Mouse (Mus musculus): ENCODE measurements around the gene Tbx20. TPM values are rescaled to one million over a fixed set of nuclear protein-coding genes. Genes with fewer than 3 reads are reported as not detected.

Tbx20 gene
- polyA plus RNA-seq, 1 experiment from 2014 or later = 0.40 TPM

- H3K27me3 ChIP-seq (replicated peaks; ENCODE audit: control insufficient read depth, insufficient read depth, low read length) = peaks cover 80% of the 10 kb centered on the region
- H3K27ac ChIP-seq (replicated peaks; ENCODE audit: low read depth, low read length) = no peak overlapping the region
- H3K9me3 ChIP-seq (ENCODE audit: control insufficient read depth, low read length) = no peaks in the 10 kb centered on the region
- peaks cover 5% of the 10 kb centered on the region for H3K4me1 ChIP-seq (ENCODE audit: control insufficient read depth, insufficient read depth, low read length)
- H3K36me3 ChIP-seq (ENCODE audit: control insufficient read depth, insufficient read depth, low read length) = no peaks in the 10 kb centered on the region
- H3K4me3 ChIP-seq (ENCODE audit: low read depth, low read length) = no peak overlapping the region
- no peak for ATAC-seq (ENCODE audit: low read depth)
- H3K4me2 ChIP-seq (ENCODE audit: low read depth, low read length) = no peak overlapping the region
- H3K9ac ChIP-seq (ENCODE audit: low read depth, low read length) = no peak overlapping the region
- WGBS = 2% methylated on average over 3 of the region's 3 CpGs
- no peak for DNase-seq (ENCODE audit: low spot score)
Measured at GRCm38 (mm10) chr9:24779975-24780374, 5.9 kb upstream of the Tbx20 start.

DNA sequence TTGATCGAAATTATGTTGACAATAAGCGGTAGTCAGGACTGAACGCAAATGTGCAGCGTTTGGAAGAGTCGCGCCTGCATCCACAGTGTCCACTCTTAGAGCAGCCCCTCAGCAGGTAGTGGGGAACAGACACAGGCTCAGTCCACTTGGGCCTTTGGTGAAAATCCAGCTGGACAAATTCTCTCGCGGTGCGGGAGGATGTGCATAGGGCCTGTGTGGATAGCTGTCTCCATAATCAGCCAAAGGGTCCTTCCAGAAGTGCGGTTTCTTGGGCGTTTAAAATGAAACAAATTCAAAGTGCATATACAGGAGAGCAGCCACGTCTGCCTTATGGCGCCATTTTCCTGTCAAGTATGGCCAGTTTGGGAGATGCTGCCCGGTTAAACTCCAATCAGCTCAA is 4.5 kb upstream of the Tbx20 start:
- no peak overlapping the region for H3K9ac ChIP-seq (ENCODE audit: low read depth, low read length)
- no peak overlapping the region for H3K27ac ChIP-seq (replicated peaks; ENCODE audit: low read depth, low read length)
- no peak for DNase-seq (ENCODE audit: low spot score)
- no peak overlapping the region for H3K4me2 ChIP-seq (ENCODE audit: low read depth, low read length)
- H3K4me1 ChIP-seq (ENCODE audit: control insufficient read depth, insufficient read depth, low read length) = peaks cover 5% of the 10 kb centered on the region
- H3K27me3 ChIP-seq (replicated peaks; ENCODE audit: control insufficient read depth, insufficient read depth, low read length) = peaks cover 94% of the 10 kb centered on the region
- 4% methylated on average over 14 of the region's 14 CpGs for WGBS
- no peaks in the 10 kb centered on the region for H3K9me3 ChIP-seq (ENCODE audit: control insufficient read depth, low read length)
- no peak overlapping the region for H3K4me3 ChIP-seq (ENCODE audit: low read depth, low read length)
- no peaks in the 10 kb centered on the region for H3K36me3 ChIP-seq (ENCODE audit: control insufficient read depth, insufficient read depth, low read length)
- no peak for ATAC-seq (ENCODE audit: low read depth)

GRCm38 (mm10) chr9:24777961-24778360 is 3.9 kb upstream of the Tbx20 start:
- Histone ChIP-seq H3K27me3 (replicated peaks; ENCODE audit: control insufficient read depth, insufficient read depth, low read length) (peaks cover 100% of the 10 kb centered on the region), H3K9ac (ENCODE audit: low read depth, low read length) (no peak overlapping the region), H3K9me3 (ENCODE audit: control insufficient read depth, low read length) (no peaks in the 10 kb centered on the region), H3K27ac (replicated peaks; ENCODE audit: low read depth, low read length) (no peak overlapping the region), H3K4me1 (ENCODE audit: control insufficient read depth, insufficient read depth, low read length) (peaks cover 5% of the 10 kb centered on the region), H3K4me3 (ENCODE audit: low read depth, low read length) (peak overlapping the region; percentile 3; the same call in 1 of the 2 replicates), H3K36me3 (ENCODE audit: control insufficient read depth, insufficient read depth, low read length) (no peaks in the 10 kb centered on the region), H3K4me2 (ENCODE audit: low read depth, low read length) (peak overlapping the region; percentile 31; the same call in 1 of the 2 replicates)
- peak; percentile 39 for DNase-seq (ENCODE audit: low spot score)
- WGBS = under 1% methylated on average over 14 of the region's 14 CpGs
- ATAC-seq (ENCODE audit: low read depth) = no peak

- Histone ChIP-seq H3K27me3 (replicated peaks; ENCODE audit: control insufficient read depth, insufficient read depth, low read length) (peaks cover 100% of the 10 kb centered on the region), H3K4me3 (ENCODE audit: low read depth, low read length) (no peak overlapping the region; the same call in 1 of the 2 replicates), H3K36me3 (ENCODE audit: control insufficient read depth, insufficient read depth, low read length) (no peaks in the 10 kb centered on the region), H3K9ac (ENCODE audit: low read depth, low read length) (no peak overlapping the region), H3K4me2 (ENCODE audit: low read depth, low read length) (peak overlapping the region; percentile 31; the same call in 1 of the 2 replicates), H3K4me1 (ENCODE audit: control insufficient read depth, insufficient read depth, low read length) (peaks cover 5% of the 10 kb centered on the region), H3K27ac (replicated peaks; ENCODE audit: low read depth, low read length) (no peak overlapping the region), H3K9me3 (ENCODE audit: control insufficient read depth, low read length) (no peaks in the 10 kb centered on the region)
- DNase-seq (ENCODE audit: low spot score) = no peak
- ATAC-seq (ENCODE audit: low read depth) = no peak
- 1% methylated on average over 37 of the region's 37 CpGs for WGBS
Measured at GRCm38 (mm10) chr9:24777176-24777895, 3.2 kb upstream of the Tbx20 start.

GRCm38 (mm10) chr9:24776487-24776886 is 2.4 kb upstream of the Tbx20 start:
- no peak overlapping the region for H3K27ac ChIP-seq (replicated peaks; ENCODE audit: low read depth, low read length)
- peaks cover 5% of the 10 kb centered on the region for H3K4me1 ChIP-seq (ENCODE audit: control insufficient read depth, insufficient read depth, low read length)
- DNase-seq (ENCODE audit: low spot score) (no peak), ATAC-seq (ENCODE audit: low read depth) (no peak)
- peaks cover 100% of the 10 kb centered on the region for H3K27me3 ChIP-seq (replicated peaks; ENCODE audit: control insufficient read depth, insufficient read depth, low read length)
- no peak overlapping the region for H3K9ac ChIP-seq (ENCODE audit: low read depth, low read length)
- no peaks in the 10 kb centered on the region for H3K36me3 ChIP-seq (ENCODE audit: control insufficient read depth, insufficient read depth, low read length)
- H3K4me3 ChIP-seq (ENCODE audit: low read depth, low read length) = no peak overlapping the region
- no peak overlapping the region for H3K4me2 ChIP-seq (ENCODE audit: low read depth, low read length)
- H3K9me3 ChIP-seq (ENCODE audit: control insufficient read depth, low read length) = no peaks in the 10 kb centered on the region
- under 1% methylated on average over 9 of the region's 9 CpGs for WGBS

- WGBS = 16% methylated on average over 1 of the region's 1 CpGs
- no peak for DNase-seq (ENCODE audit: low spot score)
- no peak overlapping the region for H3K4me3 ChIP-seq (ENCODE audit: low read depth, low read length)
Measured at GRCm38 (mm10) chr9:24775567-24775966, 1.5 kb upstream of the Tbx20 start.

DNA sequence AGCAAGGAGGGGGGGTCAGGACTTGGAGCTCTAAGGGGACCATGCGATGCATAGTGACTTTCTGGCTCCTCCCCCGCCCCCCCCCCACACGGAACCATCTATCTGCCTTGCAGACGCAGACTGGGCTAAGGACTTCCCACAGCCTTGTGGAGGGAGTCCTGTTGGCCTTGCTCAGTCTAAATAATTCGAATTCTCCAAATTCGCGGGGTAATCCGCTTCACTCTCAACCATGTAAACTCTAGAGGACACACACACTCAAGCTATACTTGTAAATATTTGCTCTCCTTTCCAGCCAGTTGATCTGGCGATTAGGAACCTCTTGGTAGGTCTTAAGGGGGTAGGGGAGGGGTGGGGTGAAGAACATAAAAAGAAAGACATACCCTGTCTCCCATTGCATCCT is 898 bp upstream of the Tbx20 start:
- WGBS = 2% methylated on average over 8 of the region's 9 CpGs
- H3K27me3 ChIP-seq (replicated peaks; ENCODE audit: control insufficient read depth, insufficient read depth, low read length) = peaks cover 100% of the 10 kb centered on the region
- peaks cover 5% of the 10 kb centered on the region; the same call in 1 of the 2 replicates for H3K4me1 ChIP-seq (ENCODE audit: control insufficient read depth, insufficient read depth, low read length)
- no peak overlapping the region for H3K27ac ChIP-seq (replicated peaks; ENCODE audit: low read depth, low read length)
- DNase-seq (ENCODE audit: low spot score) = no peak
- H3K4me3 ChIP-seq (ENCODE audit: low read depth, low read length) = no peak overlapping the region
- no peaks in the 10 kb centered on the region for H3K36me3 ChIP-seq (ENCODE audit: control insufficient read depth, insufficient read depth, low read length)
- H3K9me3 ChIP-seq (ENCODE audit: control insufficient read depth, low read length) = no peaks in the 10 kb centered on the region
- ATAC-seq (ENCODE audit: low read depth) = no peak
- no peak overlapping the region for H3K4me2 ChIP-seq (ENCODE audit: low read depth, low read length)
- H3K9ac ChIP-seq (ENCODE audit: low read depth, low read length) = no peak overlapping the region

More at GRCm38 (mm10) chr9:24775567-24775966, 1.5 kb upstream of the Tbx20 start:
- peaks cover 100% of the 10 kb centered on the region for H3K27me3 ChIP-seq (replicated peaks; ENCODE audit: control insufficient read depth, insufficient read depth, low read length)
- no peak for ATAC-seq (ENCODE audit: low read depth)
- H3K27ac ChIP-seq (replicated peaks; ENCODE audit: low read depth, low read length) = no peak overlapping the region
- peaks cover 2% of the 10 kb centered on the region; the same call in 1 of the 2 replicates for H3K4me1 ChIP-seq (ENCODE audit: control insufficient read depth, insufficient read depth, low read length)
- no peak overlapping the region for H3K9ac ChIP-seq (ENCODE audit: low read depth, low read length)
- H3K4me2 ChIP-seq (ENCODE audit: low read depth, low read length) = no peak overlapping the region
- no peaks in the 10 kb centered on the region for H3K36me3 ChIP-seq (ENCODE audit: control insufficient read depth, insufficient read depth, low read length)
- no peaks in the 10 kb centered on the region for H3K9me3 ChIP-seq (ENCODE audit: control insufficient read depth, low read length)

- Histone ChIP-seq H3K36me3 (ENCODE audit: control insufficient read depth, insufficient read depth, low read length) (no peaks in the 10 kb centered on the region), H3K27me3 (replicated peaks; ENCODE audit: control insufficient read depth, insufficient read depth, low read length) (peaks cover 98% of the 10 kb centered on the region), H3K27ac (replicated peaks; ENCODE audit: low read depth, low read length) (no peak overlapping the region), H3K4me2 (ENCODE audit: low read depth, low read length) (peak overlapping the region; percentile 52), H3K4me1 (ENCODE audit: control insufficient read depth, insufficient read depth, low read length) (peaks cover 5% of the 10 kb centered on the region; the same call in 1 of the 2 replicates), H3K9ac (ENCODE audit: low read depth, low read length) (no peak overlapping the region), H3K9me3 (ENCODE audit: control insufficient read depth, low read length) (no peaks in the 10 kb centered on the region), H3K4me3 (ENCODE audit: low read depth, low read length) (peak overlapping the region; percentile 33)
- 0% methylated on average over 18 of the region's 19 CpGs for WGBS
- no peak for DNase-seq (ENCODE audit: low spot score)
- ATAC-seq (ENCODE audit: low read depth) = no peak
Measured at GRCm38 (mm10) chr9:24773669-24774068, 434 bp downstream of the Tbx20 start.

GRCm38 (mm10) chr9:24773171-24773570 is 932 bp downstream of the Tbx20 start:
- no peak for ATAC-seq (ENCODE audit: low read depth)
- peak overlapping the region; percentile 33; the same call in 1 of the 2 replicates for H3K4me3 ChIP-seq (ENCODE audit: low read depth, low read length)

More at GRCm38 (mm10) chr9:24773171-24773570, 932 bp downstream of the Tbx20 start:
- Histone ChIP-seq H3K4me2 (ENCODE audit: low read depth, low read length) (no peak overlapping the region; the same call in 1 of the 2 replicates), H3K4me1 (ENCODE audit: control insufficient read depth, insufficient read depth, low read length) (peaks cover 5% of the 10 kb centered on the region; the same call in 1 of the 2 replicates), H3K9ac (ENCODE audit: low read depth, low read length) (no peak overlapping the region), H3K9me3 (ENCODE audit: control insufficient read depth, low read length) (no peaks in the 10 kb centered on the region), H3K27ac (replicated peaks; ENCODE audit: low read depth, low read length) (no peak overlapping the region), H3K36me3 (ENCODE audit: control insufficient read depth, insufficient read depth, low read length) (no peaks in the 10 kb centered on the region), H3K27me3 (replicated peaks; ENCODE audit: control insufficient read depth, insufficient read depth, low read length) (peaks cover 98% of the 10 kb centered on the region)
- no peak for DNase-seq (ENCODE audit: low spot score)
- WGBS = 3% methylated on average over 9 of the region's 9 CpGs

Measured in embryonic facial prominence, embryonic 14.5 days (tissue).